Mouse (Mus musculus) embryo, embryonic 9.5 days (tissue): Measurements from ENCODE around the gene Smcp.

Experiments used
- DNase-seq: peaks from one replicate; pipeline ENCODE4 v3.0.0-alpha.2; 2017; ENCODE audit errors: extremely low spot score

Smcp gene

GRCm38 (mm10) chr3:92588858-92589257 is at the start of gene Smcp:
TSS of gene Smcp (minus strand) at chr3:92588997.
- DNase-seq: no peak

- no peak for DNase-seq
These were observed 49.8 kb upstream of the Smcp start for GRCm38 (mm10) chr3:92638653-92638991.

GRCm38 (mm10) chr3:92637745-92638652 is 49.2 kb upstream of the Smcp start:
- no peak for DNase-seq

GRCm38 (mm10) chr3:92621560-92621959 is 32.8 kb upstream of the Smcp start, which contains the start of gene Lce6a:
TSS of gene Lce6a (minus strand) at chr3:92621660.
- no peak for DNase-seq

- no peak for DNase-seq
These were observed 21.0 kb upstream of the Smcp start for GRCm38 (mm10) chr3:92609804-92610203.

GRCm38 (mm10) chr3:92607392-92607791 is 18.6 kb upstream of the Smcp start, which contains the start of gene 2210017I01Rik:
TSS of gene 2210017I01Rik (minus strand) at chr3:92607492.
- DNase-seq: no peak

GRCm38 (mm10) chr3:92602169-92602568 is 13.4 kb upstream of the Smcp start:
- no peak for DNase-seq

GRCm38 (mm10) chr3:92600456-92600855 is 11.7 kb upstream of the Smcp start:
- no peak for DNase-seq

- no peak for DNase-seq
These were observed 11.2 kb upstream of the Smcp start for GRCm38 (mm10) chr3:92599973-92600372.

- no peak for DNase-seq
These were observed 9.6 kb upstream of the Smcp start for GRCm38 (mm10) chr3:92598429-92598828.

- no peak for DNase-seq
These were observed 1.6 kb downstream of the Smcp start for GRCm38 (mm10) chr3:92587190-92587589.

- no peak for DNase-seq
These were observed 3.7 kb downstream of the Smcp start for GRCm38 (mm10) chr3:92585055-92585454.

- DNase-seq: no peak
These were observed 5.5 kb downstream of the Smcp start for GRCm38 (mm10) chr3:92583164-92583826.

- DNase-seq: no peak
These were observed 9.3 kb downstream of the Smcp start for GRCm38 (mm10) chr3:92579508-92579907.

- no peak for DNase-seq
These were observed 10.0 kb downstream of the Smcp start for GRCm38 (mm10) chr3:92578652-92579413.

- no peak for DNase-seq
These were observed 15.3 kb downstream of the Smcp start, which contains the start of gene Ivl for GRCm38 (mm10) chr3:92573449-92574041. TSS of gene Ivl (minus strand) at chr3:92573735.

- no peak for DNase-seq
These were observed 16.2 kb downstream of the Smcp start for GRCm38 (mm10) chr3:92572514-92573155.

- no peak for DNase-seq
These were observed 20.0 kb downstream of the Smcp start for GRCm38 (mm10) chr3:92568752-92569151.

GRCm38 (mm10) chr3:92565418-92565817 is 23.4 kb downstream of the Smcp start:
- no peak for DNase-seq

GRCm38 (mm10) chr3:92534411-92534810 is 54.4 kb downstream of the Smcp start, which contains the start of gene 2310046K23Rik:
TSS of gene 2310046K23Rik (minus strand) at chr3:92534511.
- no peak for DNase-seq
